Mouse (Mus musculus) activated CD4-positive, CD25-positive, alpha-beta regulatory T cell, adult 4 months (primary cell): Measurements from ENCODE around the gene Ptpa. TPM values are rescaled to one million over a fixed set of nuclear protein-coding genes. Genes with fewer than 3 reads are reported as not detected.
"Not testable (repeated sequence)": the region's sequence is repeated elsewhere in the genome, so short reads cannot be mapped to it uniquely, and the experiment has no call there.

Experiments used
- ATAC-seq: one replicate; pipeline ENCODE4 v1.8.0; 2017
- polyA plus RNA-seq, 2 experiments: library from polyadenylated mRNA; unstranded; fragments of 100-300 nt; shearing (Covaris generic); gene quantifications; one replicate each; pipeline ENCODE4 v1.2.1; 2017

The Ptpa gene
- polyA plus RNA-seq, 2 experiments from 2014 or later = 46.4 to 73.2 TPM

DNA sequence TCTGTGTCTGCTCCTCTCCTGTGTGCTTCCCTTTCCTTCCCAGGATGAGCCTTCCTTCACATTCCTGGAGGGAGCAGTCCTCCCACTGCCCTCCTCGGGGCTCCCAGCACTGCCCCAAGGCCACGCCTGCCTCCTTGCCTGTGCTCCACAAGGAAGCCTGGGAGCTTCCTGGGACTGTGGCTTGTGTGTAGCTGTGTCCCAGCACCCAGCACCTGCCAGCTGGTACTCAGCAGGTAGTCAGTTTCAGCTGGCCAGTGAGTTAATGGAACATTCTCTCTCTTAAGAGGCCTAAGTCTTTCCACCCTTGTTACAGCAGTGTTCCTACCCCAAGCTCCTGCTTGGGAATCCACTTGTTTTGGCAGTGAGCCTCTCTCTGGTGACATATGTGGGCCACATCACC, 13.0 kb upstream of the Ptpa start:
- no peak for ATAC-seq

DNA sequence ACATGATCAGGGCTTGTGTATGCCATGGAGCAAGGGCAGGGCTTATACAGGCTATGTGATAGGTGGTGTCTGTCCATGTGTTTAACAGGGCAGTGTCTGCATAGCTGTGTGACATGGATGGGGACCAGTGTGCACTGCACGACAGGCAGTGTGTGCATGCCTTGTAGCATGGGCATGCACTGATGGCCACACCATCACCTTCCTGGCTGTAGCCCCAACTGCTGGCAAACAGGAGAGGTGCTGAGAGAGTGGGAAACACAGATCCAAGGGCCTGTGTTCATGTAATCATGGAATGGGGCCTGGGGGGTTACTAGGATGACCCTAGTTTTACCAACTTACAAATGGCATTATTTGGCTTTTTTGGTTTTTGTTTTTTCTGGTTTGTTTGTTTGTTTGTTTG, 12.0 kb upstream of the Ptpa start:
- no peak for ATAC-seq

DNA sequence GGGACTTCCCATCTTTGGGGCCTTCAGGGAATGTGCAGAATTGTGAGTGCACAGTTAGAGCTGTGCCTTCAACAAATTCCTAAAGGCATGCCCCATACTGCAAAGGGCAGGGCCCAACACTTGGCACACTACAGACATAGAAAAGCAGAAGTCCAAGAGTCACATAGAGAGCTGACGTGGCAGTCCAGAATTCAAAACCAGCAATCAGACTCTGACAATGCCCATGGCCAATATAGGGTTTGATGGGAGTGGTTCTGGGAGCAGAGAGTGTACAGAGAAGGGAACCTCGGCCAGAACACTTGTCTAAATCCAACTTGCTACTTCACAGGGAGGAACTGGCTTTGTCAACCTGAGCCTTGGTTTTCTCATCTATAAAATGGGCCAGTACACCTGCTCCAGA, 8.6 kb upstream of the Ptpa start:
- ATAC-seq = no peak

DNA sequence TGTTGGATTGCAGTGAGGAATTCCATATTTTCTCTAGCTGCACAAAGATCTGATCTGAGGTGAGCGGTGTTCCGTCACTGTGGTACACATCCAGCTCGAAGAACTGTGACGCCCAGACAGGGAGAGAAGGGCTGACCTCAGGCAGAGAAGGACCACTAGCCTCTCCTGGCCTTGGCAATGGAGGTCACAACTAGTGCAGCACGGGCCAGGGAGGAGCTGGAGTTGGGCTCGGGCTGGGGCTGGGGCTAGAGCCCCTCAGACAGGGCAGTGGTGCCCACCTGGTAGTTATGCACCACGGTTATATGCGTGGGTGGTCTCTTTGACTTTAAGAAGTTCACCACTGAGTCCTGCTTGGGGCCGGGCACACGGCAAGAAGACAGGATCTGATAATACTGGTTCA, 8.1 kb upstream of the Ptpa start:
- no peak for ATAC-seq

DNA sequence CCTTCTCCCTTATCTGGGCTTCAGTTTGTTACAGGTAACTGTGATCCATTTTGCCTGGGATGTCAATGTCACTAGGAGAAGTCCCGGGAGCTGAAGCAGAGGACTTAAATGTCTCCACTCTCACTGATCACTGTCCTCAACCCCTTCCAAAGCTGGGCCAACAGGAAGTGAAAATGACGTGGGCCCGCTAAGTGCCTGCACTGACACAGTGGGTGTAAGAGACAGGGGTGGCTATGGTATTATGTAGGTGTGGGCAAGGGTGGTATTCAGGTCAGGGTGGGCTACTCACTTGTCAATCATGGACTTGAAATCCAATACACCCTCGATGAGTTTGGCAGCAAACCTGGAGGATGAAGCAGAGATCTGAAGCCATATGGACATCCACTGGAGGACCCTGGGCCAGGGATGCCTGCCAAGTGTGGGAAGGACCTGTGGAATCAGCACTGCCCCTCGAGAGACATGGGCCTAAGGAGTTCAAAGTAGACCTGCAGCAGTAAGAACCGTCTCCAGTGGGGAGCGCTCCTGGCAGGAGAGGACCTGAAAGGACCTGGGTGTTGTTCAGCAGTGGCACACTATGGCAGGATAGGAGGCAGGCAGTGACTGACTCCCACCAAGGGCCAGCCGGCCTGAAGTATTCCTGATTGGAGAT, 7.3 kb upstream of the Ptpa start:
- no peak for ATAC-seq

DNA sequence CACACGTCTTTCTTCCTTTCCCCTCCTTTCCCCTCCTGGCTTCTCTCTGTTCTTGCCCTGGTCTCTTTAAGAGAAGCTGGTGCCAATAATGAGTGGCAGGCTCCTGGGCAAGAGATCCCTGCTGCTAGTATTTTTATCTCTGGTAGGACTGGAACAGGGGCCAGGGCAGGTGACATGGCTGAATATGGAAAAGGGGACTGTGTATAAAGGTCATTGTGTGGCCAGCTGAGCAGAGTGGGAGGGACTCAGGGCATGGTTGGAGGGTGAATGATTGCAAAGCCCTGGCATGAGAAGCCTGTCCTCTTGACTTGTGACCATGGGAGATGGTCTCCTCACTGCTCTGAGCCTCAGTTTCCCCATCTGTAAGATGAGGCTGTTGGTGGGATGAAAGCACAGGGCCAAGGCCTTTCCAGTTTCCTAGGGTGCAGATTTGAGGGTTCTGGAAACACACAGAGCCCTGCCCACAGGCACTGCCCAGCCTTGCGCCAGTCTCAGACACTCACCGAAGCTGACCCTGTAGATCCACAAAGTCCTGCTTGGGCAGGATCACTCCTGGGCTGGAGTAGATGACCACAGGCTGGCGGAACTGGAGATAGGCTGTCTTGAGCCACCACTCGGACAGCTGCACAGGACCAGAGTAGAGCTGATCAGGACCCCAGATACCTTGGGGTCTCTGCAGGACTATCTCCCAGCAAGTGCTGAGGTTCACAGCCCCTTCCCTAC, 6.2 kb upstream of the Ptpa start:
- no peak for ATAC-seq

DNA sequence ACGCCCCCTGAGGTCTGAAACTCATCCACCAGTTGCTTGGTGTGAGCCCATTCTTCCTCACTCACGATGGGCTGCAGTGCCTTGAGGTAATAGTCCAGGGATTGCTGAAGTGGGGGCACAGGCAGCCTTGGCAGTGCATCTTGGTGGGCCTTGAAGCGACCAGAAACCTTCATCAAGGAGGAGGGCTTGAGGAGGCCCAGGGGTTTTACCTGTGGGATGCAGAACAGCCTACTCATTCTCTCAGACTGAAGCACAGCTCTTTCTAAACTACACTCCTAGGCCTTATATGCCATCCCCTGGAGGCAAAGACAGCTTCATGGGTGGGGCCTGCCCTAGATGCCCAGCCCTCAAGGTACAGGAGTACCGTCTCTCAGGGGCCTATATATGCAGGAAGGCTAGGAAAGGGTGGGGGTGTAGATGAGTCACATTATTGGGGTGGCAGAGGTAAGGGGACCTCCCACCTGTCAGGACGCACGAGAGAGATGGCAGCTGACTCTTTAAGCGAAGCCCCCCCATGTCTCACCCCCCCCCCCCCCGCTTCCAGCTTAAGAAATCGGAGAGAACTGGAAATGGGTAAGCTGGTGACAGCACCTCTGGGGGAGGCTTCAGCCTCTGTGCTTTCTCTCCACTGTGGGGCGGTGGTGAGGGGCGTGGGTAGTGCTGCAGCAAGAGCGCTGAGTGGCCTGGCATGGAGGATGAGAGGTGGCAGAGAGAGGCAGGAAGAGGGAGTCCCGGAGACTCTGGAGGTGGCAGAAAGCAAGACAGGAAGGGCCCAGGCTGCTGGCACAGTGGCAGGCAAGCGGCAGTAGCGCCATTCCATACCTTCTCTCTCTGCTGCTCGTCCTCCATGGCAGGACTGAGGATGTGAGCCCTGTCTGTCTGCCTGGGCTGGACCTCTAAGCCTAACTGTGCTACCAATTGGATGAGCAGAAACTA, 2.5 kb upstream of the Ptpa start:
- ATAC-seq = no peak

DNA sequence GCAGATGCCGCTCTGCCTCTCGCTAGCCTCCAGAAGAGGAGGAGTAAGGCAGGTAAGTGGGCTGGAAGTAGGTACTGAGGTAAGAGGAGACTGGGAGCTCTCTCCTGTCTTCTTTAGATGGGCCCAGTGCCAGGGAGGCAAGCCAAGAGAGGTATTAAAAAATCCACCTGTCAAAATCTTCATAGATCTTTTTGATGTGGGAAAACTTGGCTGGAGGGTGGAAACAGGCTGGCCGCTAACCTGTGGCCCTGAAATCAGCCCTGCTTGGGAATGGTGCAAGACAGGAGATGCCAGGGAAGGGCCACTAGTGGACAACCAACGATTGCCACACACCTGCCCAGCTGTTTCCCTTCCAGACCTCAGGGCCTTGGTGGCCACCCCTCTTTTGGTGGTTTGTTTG, 1.7 kb upstream of the Ptpa start:
- ATAC-seq = no peak

DNA sequence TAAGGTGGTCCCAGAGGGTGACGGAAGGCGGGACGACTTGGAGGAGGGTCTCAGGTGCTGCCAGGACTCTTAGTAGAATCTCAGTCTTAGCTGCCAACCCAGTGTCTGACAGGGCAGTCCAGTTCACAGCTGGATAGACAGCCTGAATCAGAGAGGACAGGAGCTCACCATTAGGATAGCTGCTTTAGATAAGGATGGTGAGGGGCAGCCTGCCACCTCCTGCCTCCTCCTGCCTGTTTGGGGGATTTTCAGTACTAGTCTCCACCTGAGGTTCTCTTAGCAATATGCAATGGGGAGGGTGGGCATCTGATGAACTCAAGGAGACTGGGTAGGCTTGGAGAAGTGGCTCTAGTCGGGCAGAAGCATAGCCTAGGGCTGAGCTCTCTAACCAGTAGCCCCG, 1.2 kb upstream of the Ptpa start:
- ATAC-seq = no peak

DNA sequence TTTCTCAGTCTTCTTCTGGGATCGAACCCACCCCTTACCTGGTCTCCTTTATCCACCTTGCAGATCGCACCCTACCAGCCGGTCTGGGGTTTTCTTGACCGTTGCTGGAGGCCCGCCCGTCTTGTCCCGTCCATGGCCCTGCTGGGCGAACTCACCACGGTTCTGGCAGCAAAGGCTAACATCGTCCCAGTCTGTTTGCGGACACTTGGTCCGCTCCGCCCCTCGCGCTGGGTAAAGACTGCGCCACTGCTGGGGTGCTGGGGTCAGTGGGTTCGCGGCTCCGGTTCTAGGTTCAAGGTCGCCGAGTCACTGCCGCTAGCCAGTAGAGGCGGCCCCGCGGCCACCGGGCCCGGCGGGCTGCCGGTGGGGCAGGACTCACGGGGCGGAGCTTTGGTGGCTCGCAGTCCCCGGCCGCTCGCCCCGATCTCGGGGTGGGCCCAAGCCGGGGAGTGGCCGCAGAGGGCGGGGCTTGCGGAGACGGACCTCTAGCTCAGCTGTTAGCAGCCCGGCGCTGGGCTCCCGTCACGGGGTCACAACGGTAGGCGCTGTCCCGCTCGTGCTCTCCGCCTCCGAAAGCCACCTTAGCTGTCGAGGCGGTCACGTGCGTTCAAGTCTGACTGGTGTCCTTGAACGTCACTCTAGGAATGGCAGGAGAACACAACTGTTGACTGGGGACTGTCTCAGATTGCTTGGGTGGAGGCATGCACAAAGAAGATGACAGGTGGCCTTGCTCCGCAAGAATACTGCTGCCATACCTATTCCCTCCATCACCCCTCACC, 493 bp upstream of the Ptpa start, which contains the start of gene Crat:
Gene Crat, minus strand, starts transcription at position 657 of the 779 bp plus-strand sequence.
- ATAC-seq = peak; percentile 71

DNA sequence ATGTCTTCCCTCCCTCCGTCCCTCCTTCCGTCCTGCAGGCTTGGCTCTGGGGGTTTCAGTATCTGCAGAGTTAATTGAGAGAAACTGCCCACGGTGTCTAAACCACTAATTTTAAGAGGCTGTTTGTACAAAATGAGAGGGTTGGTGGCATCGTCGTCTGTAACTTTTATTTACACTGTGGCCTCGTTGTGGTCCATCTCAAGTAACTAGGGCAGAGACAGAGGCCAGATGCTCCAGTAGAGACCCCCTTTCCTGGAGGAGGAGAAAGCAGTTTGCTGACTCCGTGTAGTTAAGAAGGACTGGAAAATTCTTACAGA, 768 bp downstream of the Ptpa start:
- ATAC-seq = no peak

DNA sequence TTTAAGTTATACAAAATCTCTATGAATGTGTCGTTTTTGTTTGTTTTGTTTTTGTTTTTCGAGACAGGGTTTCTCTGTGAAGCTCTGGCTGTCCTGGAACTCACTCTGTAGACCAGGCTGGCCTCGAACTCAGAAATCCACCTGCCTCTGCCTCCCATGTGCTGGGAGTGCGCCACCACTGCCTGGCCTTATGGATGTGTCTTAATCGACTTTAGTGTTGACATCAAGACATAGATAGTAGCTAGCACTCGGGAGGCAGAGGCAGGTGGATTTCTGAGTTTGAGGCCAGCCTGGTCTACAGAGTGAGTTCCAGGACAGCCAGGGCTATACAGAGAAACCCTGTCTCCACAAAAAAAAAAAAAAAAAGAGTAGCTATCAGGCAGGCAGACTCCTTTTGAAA, 1.3 kb downstream of the Ptpa start:
- ATAC-seq = not testable (repeated sequence)

DNA sequence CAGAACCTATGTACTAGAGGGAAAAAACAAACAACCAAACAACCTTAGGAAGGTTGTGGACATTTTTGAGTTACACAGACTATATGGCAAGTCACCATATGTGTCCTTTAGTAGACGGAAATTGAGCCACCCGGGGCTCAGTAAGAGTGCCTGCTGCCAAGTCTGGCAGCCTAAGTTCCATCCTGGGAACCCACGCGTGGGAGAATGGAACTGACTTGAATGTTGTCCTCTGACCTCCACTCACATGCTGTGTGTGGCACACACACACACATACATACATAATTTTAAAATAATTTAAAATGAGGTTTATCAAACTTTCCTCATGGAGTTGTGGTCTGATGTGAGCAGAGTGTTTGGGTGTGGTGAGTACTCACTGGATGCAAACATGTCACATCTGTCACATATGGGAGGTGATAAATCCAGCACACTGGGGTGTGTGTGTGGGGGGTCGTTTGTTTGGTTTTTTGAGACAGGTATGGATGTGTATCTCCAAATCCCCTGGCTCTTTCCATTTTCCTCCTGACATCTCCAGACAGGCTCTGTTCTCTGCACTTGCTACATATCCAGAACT, 1.8 kb downstream of the Ptpa start:
- no peak for ATAC-seq

DNA sequence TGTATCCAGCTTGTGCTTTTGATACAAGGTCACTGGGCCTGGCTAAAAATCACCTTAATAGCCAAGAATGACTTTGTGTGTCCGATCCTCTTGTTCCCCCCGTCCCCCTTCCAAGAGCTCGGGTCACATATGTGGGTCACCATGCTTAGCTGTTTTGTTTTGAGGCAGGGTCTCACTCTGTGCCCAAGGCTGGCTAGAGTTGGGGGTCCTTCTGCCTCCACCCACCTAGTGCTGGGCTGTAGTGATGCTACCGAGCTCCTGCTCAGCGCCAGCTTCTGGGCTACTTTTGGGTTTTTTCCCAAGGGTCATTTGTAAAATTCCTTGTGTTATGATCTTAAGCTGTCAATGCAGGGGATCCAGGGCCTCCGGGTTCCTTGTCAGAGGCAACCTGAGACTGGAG, 2.4 kb downstream of the Ptpa start:
- no peak for ATAC-seq

DNA sequence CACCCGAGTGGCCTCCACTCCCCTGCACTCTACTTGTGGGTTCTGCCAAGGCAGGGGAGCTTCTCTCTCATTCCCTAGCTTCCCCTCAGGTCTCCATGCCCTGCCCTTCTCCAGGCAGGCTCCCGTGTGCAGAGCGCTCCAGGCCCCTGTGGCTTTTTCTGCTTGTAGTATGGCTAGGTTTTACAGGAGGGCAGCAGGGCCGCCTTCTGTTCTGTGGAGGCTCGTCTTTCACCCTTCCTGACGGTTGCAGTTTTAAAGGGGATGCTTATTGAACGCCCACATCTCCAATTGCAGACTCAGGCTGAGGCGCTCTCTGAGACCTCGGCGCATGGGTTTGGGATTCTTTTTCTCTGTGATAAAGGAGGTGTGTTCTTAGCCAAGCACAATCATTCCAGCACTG, 3.3 kb downstream of the Ptpa start:
- no peak for ATAC-seq

DNA sequence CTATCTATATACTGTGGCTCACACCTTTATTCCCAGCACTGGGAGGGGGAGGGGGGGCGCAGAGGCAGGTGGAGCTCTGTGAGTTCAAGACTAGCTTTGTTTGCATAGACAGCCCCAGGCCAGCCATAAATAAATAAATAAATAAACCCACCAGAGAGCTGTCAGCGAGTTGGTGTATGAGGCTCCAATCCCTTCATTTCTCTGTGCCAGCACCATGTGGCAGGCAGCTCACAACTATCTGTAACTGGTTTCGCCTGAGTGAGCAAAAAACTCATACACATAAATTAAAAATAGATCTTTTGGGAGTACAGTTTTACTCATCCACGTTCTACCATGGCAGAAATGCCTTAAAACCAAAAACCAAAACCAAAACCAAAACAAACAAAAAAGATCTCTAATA, 5.6 kb downstream of the Ptpa start:
- ATAC-seq = no peak

DNA sequence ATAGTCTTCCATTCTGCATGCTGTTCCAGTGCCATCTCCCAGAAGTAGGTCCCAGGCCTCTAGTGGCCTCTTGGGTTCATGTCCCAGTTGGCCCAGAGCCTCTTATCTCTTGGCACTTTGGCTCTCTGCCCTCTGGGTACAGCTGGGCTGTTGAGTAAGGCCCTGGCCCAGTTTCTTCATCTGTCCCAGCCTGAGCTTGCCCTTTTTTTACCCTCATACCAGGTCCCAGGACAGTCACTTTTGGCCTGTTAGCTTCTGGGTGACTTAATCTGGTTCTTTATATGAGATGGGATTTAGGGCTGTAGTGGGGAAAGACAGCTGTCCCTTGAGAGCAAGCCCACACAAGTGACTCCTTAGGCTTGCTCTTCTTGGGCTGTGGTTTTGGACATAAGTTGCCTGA, 13.3 kb downstream of the Ptpa start:
- ATAC-seq = no peak

DNA sequence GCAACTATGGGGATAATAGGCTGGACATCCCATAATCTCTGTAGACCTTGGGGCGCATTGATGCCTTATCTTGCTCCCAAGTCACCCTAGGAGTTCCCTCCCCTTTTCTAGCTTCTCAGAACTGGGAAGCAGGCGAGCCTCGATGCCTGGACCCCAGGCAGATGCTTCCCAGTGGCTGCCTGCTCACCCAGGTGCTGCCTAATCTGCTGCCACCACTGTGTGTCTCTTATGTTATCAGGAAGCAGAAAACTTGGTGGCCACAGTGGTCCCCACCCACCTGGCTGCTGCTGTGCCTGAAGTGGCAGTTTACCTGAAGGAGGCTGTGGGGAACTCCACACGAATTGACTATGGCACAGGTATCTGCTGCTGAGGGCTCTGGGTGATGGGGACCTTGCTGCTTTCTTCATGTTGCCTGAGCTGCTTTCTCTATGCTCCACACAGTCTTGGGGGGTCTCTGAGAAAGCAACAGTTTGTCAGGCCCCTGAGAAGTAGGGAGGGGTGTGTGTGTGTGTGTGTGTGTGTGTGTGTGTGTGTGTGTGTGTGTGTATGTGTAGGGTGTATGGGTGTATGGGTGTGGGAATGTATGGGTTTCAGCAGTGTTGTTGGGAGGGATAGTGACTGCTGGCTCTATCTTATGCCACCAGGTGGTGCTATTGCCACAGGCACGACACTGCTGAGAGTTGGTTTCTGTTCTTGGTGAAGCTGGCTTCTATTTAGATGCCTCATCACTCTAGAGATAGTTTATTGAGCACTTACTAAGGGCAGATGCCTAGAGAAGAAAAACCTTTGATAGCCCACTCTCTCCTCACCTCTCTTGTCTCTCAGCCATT, 19.7 kb downstream of the Ptpa start:
- ATAC-seq = peak; percentile 78

DNA sequence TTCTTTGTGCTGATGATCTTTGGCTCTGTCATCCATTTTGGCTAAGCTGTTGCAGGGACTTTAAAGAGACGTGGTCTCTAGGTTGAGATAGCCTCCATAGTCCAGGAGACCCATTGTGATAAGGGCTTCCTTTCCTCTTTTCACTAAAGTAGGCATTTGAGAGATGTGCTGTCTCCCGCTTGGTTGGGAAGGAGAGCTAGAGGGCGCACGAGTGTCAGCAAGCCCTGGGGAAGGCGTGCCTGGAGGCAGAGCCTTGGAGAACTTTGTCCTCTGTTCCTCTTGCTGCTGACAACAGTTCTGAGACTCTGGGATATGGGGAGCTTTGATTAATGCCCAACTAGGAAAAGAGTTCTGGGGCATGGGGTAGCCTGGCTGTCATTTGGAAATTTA, 20.3 kb downstream of the Ptpa start:
- ATAC-seq = no peak

DNA sequence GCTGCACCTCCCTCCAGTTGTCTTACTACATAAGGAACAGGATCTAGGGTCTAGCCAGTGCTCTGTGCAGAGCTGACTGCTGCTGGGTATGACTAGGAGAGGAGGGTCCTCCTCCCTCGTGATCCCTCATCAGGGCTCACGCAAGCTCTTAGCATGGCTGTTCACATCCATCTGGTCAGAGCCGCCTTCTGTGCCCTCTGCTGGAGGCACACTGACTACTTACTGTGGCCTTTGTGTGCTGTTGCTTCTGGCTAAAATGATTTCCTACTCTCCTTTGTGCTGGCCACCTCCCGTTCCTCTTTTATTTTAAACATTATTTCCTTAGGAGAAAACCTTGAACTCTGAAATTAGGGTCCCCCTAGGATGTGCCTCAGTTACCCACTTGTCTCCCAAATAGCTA, 21.0 kb downstream of the Ptpa start:
- no peak for ATAC-seq

DNA sequence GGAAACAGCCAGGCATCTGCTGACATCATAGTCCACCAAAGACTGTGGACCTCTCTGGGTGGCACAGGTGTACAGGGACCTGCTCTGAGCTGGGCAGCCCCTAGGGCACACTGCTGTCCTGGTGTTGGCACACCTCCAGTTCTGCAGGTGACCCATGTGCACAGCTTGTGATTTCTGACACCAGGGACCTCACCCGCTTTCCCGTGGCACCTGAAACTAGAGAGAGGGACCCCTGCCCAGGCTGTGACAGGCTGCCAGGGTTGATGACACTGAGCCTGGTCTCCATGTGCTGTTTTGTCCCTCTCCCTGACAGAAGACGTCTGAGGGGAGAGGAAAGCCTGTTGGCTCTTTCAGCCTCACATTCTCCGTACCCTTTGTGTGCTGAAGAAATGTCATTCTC, 22.0 kb downstream of the Ptpa start:
- no peak for ATAC-seq

DNA sequence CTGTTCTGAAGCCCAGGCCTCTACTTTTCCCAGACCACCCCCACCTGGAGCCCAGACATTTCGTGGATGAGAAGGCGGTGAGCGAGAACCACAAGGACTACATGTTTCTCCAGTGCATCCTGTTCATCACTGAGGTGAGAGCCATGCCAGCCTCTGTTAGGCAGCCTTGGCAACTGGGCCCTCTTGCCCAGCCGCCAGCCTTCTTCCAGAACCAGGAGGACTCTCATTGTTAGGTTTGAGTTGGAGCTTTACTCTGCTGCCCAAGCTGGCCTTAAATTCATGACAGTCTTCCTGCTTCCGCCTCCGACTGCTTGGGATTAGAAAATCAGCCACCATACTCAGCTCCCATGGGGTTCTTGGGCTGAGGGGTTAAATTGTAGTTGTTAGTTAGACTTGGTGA, 23.8 kb downstream of the Ptpa start:
- ATAC-seq = no peak
